Mouse (Mus musculus) hindbrain, embryonic 13.5 days (tissue): ENCODE results near the gene Plekho1. TPM values are rescaled to one million over a fixed set of nuclear protein-coding genes. Genes with fewer than 3 reads are reported as not detected.
"Not testable (repeated sequence)": the region's sequence is repeated elsewhere in the genome, so short reads cannot be mapped to it uniquely, and the experiment has no call there.

Source experiments
- ATAC-seq: fragments of 200-750 bp; cut with Nextera tagmentation; 2 replicates; pipeline ENCODE4 v1.8.0; 2017; ENCODE audit warnings: moderate TSS enrichment; ENCODE audit not compliant: low FRiP score
- H3K27ac ChIP-seq: fragments of 300-500 bp; sonication (generic); 2 replicates; pipeline ENCODE4 v1.5.1; 2015; ENCODE audit warnings: inconsistent platforms, mild to moderate bottlenecking, moderate library complexity
- H3K27me3 ChIP-seq: fragments of 300-500 bp; sonication (generic); 2 replicates; pipeline ENCODE4 v1.6.1; 2015; ENCODE audit warnings: mild to moderate bottlenecking, inconsistent platforms
- H3K36me3 ChIP-seq: fragments of 300-500 bp; sonication (generic); 2 replicates; pipeline ENCODE4 v1.6.1; 2015; ENCODE audit warnings: mild to moderate bottlenecking, inconsistent platforms
- H3K4me1 ChIP-seq: fragments of 300-500 bp; sonication (generic); replicated peaks from 2 replicates; pipeline ENCODE4 v1.6.1; 2015; ENCODE audit warnings: inconsistent platforms
- H3K4me2 ChIP-seq: fragments of 300-500 bp; sonication (generic); 2 replicates; pipeline ENCODE4 v1.6.1; 2015; ENCODE audit warnings: inconsistent platforms, mild to moderate bottlenecking, moderate library complexity
- H3K4me3 ChIP-seq: fragments of 300-500 bp; sonication (generic); 2 replicates; pipeline ENCODE4 v1.5.1; 2015; ENCODE audit warnings: mild to moderate bottlenecking, inconsistent platforms
- H3K9ac ChIP-seq: fragments of 300-500 bp; sonication (generic); 2 replicates; pipeline ENCODE4 v1.6.1; 2015; ENCODE audit warnings: mild to moderate bottlenecking, inconsistent platforms
- H3K9me3 ChIP-seq: fragments of 300-500 bp; sonication (generic); 2 replicates; pipeline ENCODE4 v1.6.1; 2016; ENCODE audit warnings: inconsistent platforms
- WGBS: fragments of 180-500 bp; shearing (Covaris S2); methylation state at CpG from one replicate; pipeline ENCODE4 v1.1.7; 2015; 5-methylcytosine and 5-hydroxymethylcytosine counted together
- polyA plus RNA-seq: library from polyadenylated mRNA; unstranded; fragments of >200 nt; fragmentation: Nextera tagmentation; extraction: Ambion mirVana; gene quantifications from 2 replicates; pipeline ENCODE4 v1.2.1, GENCODE M21; 2015

Gene Plekho1
- polyA plus RNA-seq, 1 experiment from 2014 or later, result 65.4 TPM

DNA sequence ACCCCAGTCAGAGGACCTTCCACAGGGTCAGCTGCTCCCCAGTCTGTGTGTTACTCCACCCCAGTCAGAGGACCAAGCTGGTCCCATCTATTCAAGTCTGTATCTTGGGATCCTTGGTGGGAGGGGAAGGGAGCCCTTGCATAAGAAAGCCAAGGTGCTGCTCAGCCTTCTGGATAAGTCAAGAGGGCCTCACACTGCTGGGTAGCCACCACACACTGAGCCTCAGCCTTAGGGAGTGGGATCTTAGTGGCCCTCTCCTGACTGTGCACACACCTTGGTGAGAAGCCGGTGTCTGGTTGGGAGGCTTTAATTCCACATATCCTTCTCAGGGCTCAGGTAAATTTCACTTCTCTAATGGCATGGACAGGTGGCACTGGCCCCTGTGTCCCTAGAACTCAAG is 7.7 kb downstream of the Plekho1 start:
- Histone ChIP-seq H3K4me2 (no peak overlapping the region), H3K9ac (no peak overlapping the region), H3K9me3 (no peaks in the 10 kb centered on the region), H3K36me3 (peaks cover 50% of the 10 kb centered on the region), H3K4me3 (no peak overlapping the region), H3K27me3 (no peaks in the 10 kb centered on the region), H3K27ac (no peak overlapping the region), H3K4me1 (peaks cover 53% of the 10 kb centered on the region)
- 100% methylated on average over 1 of the region's 1 CpGs for WGBS
- no peak for ATAC-seq

DNA sequence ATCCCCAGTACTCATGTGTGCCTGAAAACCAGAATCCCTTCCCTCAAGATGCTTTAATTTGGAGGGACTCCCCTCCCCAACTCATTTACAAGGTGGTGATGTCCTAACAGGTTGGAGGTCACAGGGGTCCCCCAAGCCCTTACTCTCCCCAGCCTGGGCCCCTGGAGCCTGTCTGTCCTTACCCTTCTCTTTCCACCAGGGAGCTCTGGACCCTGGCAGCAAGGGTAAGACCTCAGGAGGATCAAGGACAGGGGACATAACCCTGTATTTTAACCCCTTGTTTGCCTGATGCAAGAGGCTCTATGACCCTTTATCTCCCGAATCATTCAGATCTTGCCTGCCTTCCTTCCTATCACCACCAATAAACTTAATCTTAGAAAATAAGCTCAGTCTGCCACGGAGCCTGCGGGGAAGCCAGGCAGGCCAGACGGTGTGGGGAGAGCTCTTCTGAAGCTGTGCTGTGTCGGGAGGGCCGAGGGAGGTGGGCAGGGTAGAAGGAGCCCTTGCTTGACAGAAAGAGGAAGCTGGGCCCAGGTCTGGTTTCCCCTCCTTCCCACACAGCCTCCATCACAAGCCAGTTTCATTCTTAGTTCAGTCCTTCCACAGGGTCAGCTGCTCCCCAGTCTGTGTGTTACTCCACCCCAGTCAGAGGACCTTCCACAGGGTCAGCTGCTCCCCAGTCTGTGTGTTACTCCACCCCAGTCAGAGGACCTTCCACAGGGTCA is 8.3 kb downstream of the Plekho1 start:
- Histone ChIP-seq H3K4me2 (no peak overlapping the region), H3K27ac (0 out of 2 replicates have a peak overlapping the region, but pooled peaks have one; percentile 18), H3K4me3 (no peak overlapping the region), H3K9me3 (no peaks in the 10 kb centered on the region), H3K4me1 (peaks cover 47% of the 10 kb centered on the region), H3K9ac (no peak overlapping the region), H3K36me3 (peaks cover 50% of the 10 kb centered on the region), H3K27me3 (no peaks in the 10 kb centered on the region)
- WGBS, result 85% methylated on average over 6 of the region's 6 CpGs
- no peak for ATAC-seq

DNA sequence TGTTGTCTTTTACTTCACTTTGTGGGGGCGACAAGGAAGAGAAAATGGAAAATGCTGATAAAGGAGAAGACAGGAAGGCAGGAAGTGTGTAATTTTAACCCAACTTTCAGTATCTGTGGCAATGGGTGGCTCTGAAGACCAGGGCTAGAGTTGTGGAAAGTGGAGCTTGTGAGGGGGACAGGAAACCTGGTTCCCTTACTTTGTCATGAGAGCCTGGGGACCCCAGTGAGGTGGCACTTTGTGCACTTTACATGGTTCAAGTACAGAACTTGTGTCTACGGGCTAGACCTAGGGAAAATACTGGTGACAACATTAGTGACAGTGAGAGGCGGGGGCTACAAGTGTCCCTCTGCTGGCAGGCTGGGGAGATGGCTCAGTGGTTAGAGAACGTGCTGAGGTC is 8.8 kb downstream of the Plekho1 start:
- H3K9me3 ChIP-seq, result no peaks in the 10 kb centered on the region
- H3K4me3 ChIP-seq, result no peak overlapping the region
- H3K9ac ChIP-seq, result 0 out of 2 replicates have a peak overlapping the region, but pooled peaks have one; percentile 24
- H3K4me1 ChIP-seq, result peaks cover 41% of the 10 kb centered on the region
- H3K27me3 ChIP-seq, result no peaks in the 10 kb centered on the region
- H3K4me2 ChIP-seq, result no peak overlapping the region
- ATAC-seq, result no peak
- 71% methylated on average over 4 of the region's 4 CpGs for WGBS
- H3K27ac ChIP-seq, result peak overlapping the region; percentile 94; the same call in 1 of the 2 replicates
- peaks cover 47% of the 10 kb centered on the region for H3K36me3 ChIP-seq

DNA sequence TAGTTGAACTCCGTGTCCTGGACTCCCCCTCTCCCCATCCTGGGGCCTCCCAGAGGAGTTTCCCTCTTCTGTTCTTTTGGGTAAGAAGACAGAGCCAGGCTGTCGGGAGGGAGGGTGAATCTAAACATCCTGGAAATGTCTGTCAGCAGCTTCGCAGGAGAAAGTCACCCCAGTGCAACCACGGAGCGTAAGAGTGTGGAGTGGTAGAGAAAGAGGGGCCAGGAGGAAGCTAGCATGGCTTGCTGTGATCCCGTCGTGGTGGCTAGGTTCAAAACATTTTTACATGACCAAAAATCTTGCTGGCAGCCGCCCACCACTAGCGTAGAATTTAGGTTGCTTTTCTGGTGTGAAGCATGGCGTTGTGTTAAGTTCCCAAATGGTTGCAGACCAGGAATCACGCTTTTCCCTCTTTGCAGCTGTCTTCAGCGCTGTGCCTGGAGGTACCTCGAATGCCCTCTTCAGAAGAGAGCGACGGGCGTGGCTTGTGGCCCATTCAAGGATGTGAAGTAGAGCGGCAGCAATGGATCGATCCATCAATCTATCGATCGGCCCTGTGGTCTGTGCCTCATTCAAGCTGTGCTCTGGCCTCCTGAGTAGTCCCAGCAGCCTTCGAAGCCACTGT is 9.7 kb downstream of the Plekho1 start:
- H3K36me3 ChIP-seq, result peaks cover 39% of the 10 kb centered on the region
- H3K27ac ChIP-seq, result peak overlapping the region; percentile 94
- no peaks in the 10 kb centered on the region for H3K9me3 ChIP-seq
- WGBS, result 1% methylated on average over 21 of the region's 21 CpGs
- 0 out of 2 replicates have a peak, but pooled peaks have one; percentile 8 for ATAC-seq
- H3K9ac ChIP-seq, result peak overlapping the region; percentile 62
- no peaks in the 10 kb centered on the region for H3K27me3 ChIP-seq
- peak overlapping the region; percentile 23 for H3K4me3 ChIP-seq
- peaks cover 33% of the 10 kb centered on the region for H3K4me1 ChIP-seq
- peak overlapping the region; percentile 48 for H3K4me2 ChIP-seq

DNA sequence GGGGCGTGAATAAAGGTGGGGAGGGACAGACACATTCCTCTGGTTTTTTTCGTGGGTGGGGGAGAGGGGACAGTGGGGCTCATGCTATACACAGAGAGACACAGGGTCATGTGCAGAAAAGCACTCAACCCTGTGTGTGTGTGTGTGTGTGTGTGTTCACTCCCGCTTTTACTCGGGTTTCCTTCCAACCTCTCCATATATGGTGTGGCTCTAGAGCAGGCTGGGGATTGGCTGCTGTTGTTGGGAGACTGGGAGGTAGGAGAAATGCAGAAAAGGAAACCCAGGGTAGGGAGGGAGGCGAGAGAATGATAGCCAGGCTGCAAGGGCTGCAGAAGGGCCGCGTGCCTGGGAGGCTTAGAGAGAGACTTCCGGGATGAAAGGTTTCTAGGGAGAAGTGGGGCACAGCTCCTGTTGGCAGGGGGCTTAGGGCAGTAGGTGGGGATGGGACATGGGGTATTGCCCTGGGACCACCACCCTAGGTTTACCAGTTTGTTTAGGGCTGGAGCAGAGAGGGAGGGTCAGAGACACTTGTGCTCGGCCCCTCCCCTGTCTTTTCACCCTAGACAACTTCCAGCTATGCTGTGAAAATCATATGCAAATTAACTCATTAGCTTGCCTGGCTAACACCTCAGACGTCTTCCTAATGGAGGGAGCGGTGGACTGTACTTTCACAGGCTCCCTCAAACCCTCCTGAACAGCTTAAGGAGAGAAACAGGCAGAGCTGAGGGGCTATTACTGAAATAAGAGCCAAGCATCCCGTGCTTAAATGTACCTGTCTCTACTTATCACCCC is 10.4 kb downstream of the Plekho1 start:
- whole genome bisulfite sequencing, result 3% methylated on average over 12 of the region's 12 CpGs
- H3K36me3 ChIP-seq, result peaks cover 32% of the 10 kb centered on the region

DNA sequence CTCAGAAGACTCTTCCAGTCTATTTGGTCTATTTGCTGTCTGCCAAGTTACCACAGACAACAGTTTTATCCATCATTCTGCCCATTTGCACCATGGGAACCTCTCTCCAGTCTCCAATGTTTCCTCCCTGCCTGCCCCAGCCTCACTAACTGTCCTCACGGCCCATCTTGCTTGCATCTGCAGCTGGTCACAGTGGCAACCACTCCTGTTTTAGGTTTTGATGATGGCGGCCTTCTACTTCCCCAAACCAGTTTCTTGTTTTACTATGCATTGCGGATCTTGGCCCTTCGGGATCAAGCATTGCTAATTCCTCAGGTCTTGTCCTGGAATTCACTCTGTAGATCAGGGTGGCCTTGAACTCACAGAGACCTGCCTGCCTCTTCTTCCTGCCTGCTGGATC is 13.7 kb downstream of the Plekho1 start:
- no peak for ATAC-seq

More for the DNA sequence above, 10.4 kb downstream of the Plekho1 start:
- Histone ChIP-seq H3K9me3 (no peaks in the 10 kb centered on the region), H3K4me2 (peak overlapping the region; percentile 48), H3K9ac (peak overlapping the region; percentile 62), H3K27me3 (no peaks in the 10 kb centered on the region), H3K4me3 (peak overlapping the region; percentile 23), H3K4me1 (peaks cover 33% of the 10 kb centered on the region), H3K27ac (peak overlapping the region; percentile 94)
- ATAC-seq, result peak; percentile 93

DNA sequence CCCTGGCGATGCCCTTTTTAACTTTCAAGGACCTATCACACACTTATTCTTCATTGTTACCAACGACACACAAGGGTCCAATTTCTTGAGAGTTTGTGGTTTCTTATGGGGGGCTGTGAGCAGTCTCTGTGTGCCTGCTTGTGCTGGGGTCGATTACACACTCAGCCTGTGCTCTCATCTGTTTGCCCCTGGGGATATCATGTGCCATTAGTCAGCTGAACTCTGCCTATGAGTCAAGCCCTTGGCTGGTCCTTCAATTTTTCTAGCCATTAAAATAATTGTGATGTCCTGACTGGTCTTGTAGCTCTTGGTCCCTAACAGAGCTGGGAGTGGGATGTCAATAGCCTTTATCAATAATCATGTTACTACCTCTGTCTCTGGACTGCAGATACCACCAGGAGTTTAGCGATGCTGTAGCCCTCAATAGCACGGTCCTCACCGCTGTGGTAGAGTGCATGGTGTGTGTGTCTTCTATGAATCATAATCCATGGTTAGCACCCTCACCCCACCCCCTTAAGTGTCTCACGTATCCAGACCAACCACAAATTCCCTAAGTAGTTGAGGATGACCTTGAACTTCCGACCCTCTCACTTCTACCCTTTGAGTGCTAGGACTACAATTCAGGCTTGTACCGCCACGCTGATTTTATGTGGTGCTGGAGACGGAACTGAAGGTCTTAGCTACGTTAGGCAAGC is 15.4 kb downstream of the Plekho1 start:
- H3K4me2 ChIP-seq, result no peak overlapping the region
- no peaks in the 10 kb centered on the region for H3K9me3 ChIP-seq
- H3K27me3 ChIP-seq, result 0 out of 2 replicates have a peak, but pooled peaks cover under 1% of the 10 kb centered on the region
- 86% methylated on average over 12 of the region's 12 CpGs for WGBS
- H3K27ac ChIP-seq, result no peak overlapping the region
- ATAC-seq, result no peak
- no peak overlapping the region for H3K9ac ChIP-seq
- H3K4me3 ChIP-seq, result no peak overlapping the region
- H3K36me3 ChIP-seq, result no peaks in the 10 kb centered on the region
- peaks cover 6% of the 10 kb centered on the region for H3K4me1 ChIP-seq

More for the DNA sequence above, 13.7 kb downstream of the Plekho1 start:
- Histone ChIP-seq H3K27ac (no peak overlapping the region), H3K36me3 (no peaks in the 10 kb centered on the region), H3K9ac (no peak overlapping the region), H3K9me3 (no peaks in the 10 kb centered on the region), H3K4me1 (peaks cover 24% of the 10 kb centered on the region), H3K4me2 (no peak overlapping the region), H3K4me3 (no peak overlapping the region), H3K27me3 (no peaks in the 10 kb centered on the region)
- 90% methylated on average over 4 of the region's 4 CpGs for WGBS

DNA sequence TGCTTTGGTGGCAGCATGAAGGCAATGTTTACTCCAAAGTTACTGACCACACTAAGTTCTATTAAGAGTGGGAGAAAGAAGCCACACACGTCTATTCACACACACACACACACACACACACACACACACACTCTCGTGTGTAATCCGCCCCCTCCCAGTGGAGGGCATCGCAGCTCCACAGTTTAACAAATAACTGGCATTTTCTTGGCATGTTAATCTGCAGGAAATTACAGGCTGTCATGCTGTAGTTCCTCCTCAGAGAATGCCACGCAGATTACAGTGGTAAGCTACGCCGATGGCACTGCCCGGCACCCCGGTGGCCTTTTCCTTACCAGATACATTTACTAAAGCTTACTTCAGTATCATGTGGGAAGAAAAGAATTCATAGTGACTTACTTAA is 17.5 kb downstream of the Plekho1 start:
- no peak overlapping the region for H3K4me3 ChIP-seq
- no peaks in the 10 kb centered on the region for H3K36me3 ChIP-seq
- no peak overlapping the region for H3K27ac ChIP-seq
- H3K9me3 ChIP-seq, result no peaks in the 10 kb centered on the region
- H3K27me3 ChIP-seq, result peaks cover 9% of the 10 kb centered on the region; the same call in 1 of the 2 replicates
- peaks cover 4% of the 10 kb centered on the region for H3K4me1 ChIP-seq
- ATAC-seq, result no peak
- H3K9ac ChIP-seq, result no peak overlapping the region
- 75% methylated on average over 9 of the region's 9 CpGs for WGBS
- no peak overlapping the region for H3K4me2 ChIP-seq

DNA sequence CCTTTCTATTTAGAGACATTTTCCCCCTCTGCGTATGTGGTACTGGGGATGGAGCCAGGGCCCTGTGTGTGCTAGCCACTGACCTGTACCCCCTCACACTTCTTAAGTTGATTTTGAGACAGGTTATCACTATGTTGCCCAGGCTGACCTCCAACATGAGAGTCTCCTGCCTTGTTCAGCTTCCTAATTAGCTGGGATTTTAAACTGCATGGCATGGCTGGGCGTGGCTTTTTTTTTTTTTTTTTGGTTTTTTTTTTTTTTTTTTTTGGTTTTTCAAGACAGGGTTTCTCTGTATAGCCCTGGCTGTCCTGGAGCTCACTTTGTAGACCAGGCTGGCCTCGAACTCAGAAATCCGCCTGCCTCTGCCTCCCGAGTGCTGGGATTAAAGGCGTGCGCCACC is 18.2 kb downstream of the Plekho1 start:
- peaks cover 11% of the 10 kb centered on the region for H3K4me1 ChIP-seq
- H3K4me3 ChIP-seq, H3K27me3 ChIP-seq, H3K36me3 ChIP-seq, H3K4me2 ChIP-seq, H3K9ac ChIP-seq, H3K27ac ChIP-seq, H3K9me3 ChIP-seq, ATAC-seq: not testable (repeated sequence)
- WGBS, result 91% methylated on average over 7 of the region's 7 CpGs

DNA sequence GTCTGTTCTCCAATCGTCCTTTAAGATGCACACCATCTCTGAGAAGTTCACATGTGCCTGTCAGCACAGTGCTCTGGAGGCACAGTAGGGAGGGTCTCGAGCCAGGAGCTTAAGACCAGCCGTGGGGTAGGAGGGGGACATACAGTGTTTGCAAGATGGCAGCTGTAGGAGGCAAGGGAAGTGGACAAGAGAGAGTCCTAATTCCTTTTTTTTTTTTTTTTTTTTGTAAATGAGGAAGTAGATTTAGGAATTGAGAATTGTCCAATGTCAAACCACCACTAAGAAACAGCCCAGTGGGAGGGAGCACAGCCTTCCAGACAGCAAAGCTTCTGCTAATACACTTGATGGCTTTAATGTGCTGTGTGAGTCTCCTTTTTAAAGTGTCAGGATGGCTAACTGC is 18.7 kb downstream of the Plekho1 start:
- no peak overlapping the region for H3K9ac ChIP-seq
- ATAC-seq, result no peak
- H3K9me3 ChIP-seq, result no peaks in the 10 kb centered on the region
- no peak overlapping the region for H3K4me3 ChIP-seq
- no peaks in the 10 kb centered on the region for H3K36me3 ChIP-seq
- 51% methylated on average over 3 of the region's 3 CpGs for whole genome bisulfite sequencing
- no peak overlapping the region for H3K4me2 ChIP-seq
- no peak overlapping the region for H3K27ac ChIP-seq
- peaks cover 12% of the 10 kb centered on the region for H3K4me1 ChIP-seq
- peaks cover 9% of the 10 kb centered on the region; the same call in 1 of the 2 replicates for H3K27me3 ChIP-seq

DNA sequence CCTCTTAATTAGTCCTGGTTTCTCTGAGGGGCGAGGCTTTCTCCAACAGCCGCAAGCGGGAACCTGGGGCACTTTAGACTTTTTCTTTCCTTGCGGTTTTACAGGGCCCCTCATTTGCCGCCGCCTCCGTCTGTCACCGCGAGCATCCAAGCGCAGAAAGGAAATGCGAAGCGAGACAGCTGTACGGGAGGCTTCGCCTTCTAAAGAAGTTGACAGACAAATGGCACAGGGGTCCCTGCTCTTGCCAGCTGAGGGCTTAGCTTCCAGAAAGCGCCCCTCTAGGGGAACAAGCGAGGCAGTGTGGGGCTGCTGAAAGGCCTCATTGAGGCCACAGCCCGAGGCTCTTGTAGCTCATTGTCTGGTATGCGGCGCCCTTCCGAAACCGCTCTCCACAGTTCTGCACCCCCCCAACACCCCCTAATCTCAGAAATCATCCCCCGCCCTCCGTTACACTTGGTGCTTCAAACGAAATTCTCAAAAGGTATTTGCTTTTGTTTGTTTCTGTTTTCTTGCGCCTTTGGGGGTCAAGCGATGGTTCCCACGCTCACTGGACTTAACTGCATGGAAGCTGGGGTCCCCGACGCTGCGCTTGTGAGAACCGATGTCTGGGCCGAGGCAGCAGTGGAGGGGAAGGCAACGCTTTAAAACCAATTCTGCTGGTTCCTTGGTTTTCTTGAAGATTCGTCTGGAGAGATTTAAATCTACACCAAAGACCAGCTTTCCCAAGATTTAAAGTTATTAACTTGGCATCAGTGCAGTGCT is 22.7 kb downstream of the Plekho1 start:
- peaks cover 12% of the 10 kb centered on the region for H3K4me1 ChIP-seq
- no peaks in the 10 kb centered on the region for H3K36me3 ChIP-seq
- H3K27ac ChIP-seq, result peak overlapping the region; percentile 71
- peak overlapping the region; percentile 66 for H3K9ac ChIP-seq
- peak; percentile 92 for ATAC-seq
- H3K9me3 ChIP-seq, result no peaks in the 10 kb centered on the region
- peak overlapping the region; percentile 61 for H3K4me2 ChIP-seq
- peak overlapping the region; percentile 33 for H3K4me3 ChIP-seq
- 2% methylated on average over 34 of the region's 34 CpGs for WGBS
- H3K27me3 ChIP-seq, result peaks cover 9% of the 10 kb centered on the region; the same call in 1 of the 2 replicates
